Mouse (Mus musculus) lung, adult 10 weeks (tissue): ENCODE data around the gene Apol6. TPM values are rescaled to one million over a fixed set of nuclear protein-coding genes. Genes with fewer than 3 reads are reported as not detected.

ENCODE experiments used
- polyA plus RNA-seq: library from polyadenylated mRNA; stranded (reverse); fragments of 350-450 nt; fragmentation: Illumina TruSeq; extraction: RNeasy Lipid Tissue Mini Kit (QIAGEN cat#74804); gene quantifications from one replicate; pipeline ENCODE4 v1.2.3, GENCODE M21; 2014; ENCODE audit warnings: low read depth, low replicate concordance; ENCODE audit not compliant: insufficient read depth

Apol6 gene
- 4.3 TPM for polyA plus RNA-seq

GRCm38 (mm10) chr15:77044597-77045320 is at the start of gene Apol6:
Gene Apol6 (plus strand): TSS chr15:77044729.

GRCm38 (mm10) chr15:77050570-77050969 is 6.0 kb downstream of the Apol6 start, which contains the start of gene Mb:
Gene Mb (minus strand): TSS chr15:77050670.

Other genes starting within 250 kb of the Apol6 start
- 6.4 TPM for gene Zfp251, start 173.3 kb upstream of the Apol6 start, polyA plus RNA-seq
- gene Zfp7, start 165.5 kb upstream of the Apol6 start, polyA plus RNA-seq, result 5.9 TPM
- gene Gm49527, start 165.4 kb upstream of the Apol6 start, polyA plus RNA-seq, result not detected
- gene Zfp647, start 119.3 kb upstream of the Apol6 start, polyA plus RNA-seq, result 2.7 TPM
- 53.6 TPM for gene 1110038F14Rik, start 96.2 kb upstream of the Apol6 start, polyA plus RNA-seq
- gene Mb, start 5.9 kb downstream of the Apol6 start, polyA plus RNA-seq, result 119 TPM